Mouse (Mus musculus) cerebellum, postnatal 25 days (tissue): ENCODE measurements at regions not wholly inside any gene's neighbourhood (a gene's known extent, or its start where the extent isn't known, plus 50 kb on each side); places are given as distances from the start of the nearest gene placed in this dataset.

Experiments
- DNase-seq, 2 experiments: peaks; one replicate each; pipeline ENCODE4 v3.0.0; 2021; ENCODE audit warnings: mixed read lengths in 2 of 2

DNA sequence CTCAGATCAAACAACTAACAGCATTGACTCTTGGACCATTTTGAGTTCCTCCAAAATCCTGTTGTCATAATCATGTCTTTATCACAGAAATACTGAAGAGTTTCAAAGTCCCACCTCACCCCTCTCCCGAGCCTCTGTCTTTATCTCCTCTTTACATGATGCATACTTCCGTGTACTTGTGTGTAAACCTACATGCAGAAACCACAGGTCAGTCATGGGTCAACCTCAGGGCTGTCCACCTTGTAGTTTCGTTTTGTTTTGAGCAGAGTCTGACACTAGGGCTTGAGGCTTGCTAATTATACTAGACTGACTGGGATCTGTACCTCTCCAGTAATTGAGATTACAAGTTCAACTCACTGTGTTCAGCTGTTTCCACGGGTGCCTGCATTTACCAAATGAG, 348.4 kb upstream of the Acvr2a start:
- DNase-seq: no peak

- DNase-seq: no peak
Measured at GRCm38 (mm10) chr2:48468895-48469294, 345.0 kb upstream of the Acvr2a start.

DNA sequence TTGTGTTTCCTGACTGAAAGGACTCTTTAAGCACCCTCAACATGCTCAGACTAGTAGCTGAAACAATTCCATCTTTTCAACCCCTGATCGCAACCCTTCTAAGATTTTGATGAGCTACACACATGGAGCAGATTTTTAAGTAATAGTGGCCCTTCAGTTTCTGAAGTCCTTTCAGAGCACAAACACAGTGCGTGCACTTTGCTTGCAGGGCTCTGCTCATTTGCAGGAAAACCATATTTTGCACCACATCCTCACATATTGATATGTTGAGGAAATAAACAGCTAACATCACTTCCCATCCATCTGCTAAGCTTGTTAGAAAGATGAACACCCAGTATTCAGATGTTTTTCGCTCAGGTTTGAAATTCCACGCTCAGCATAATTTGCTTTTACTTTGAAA, 344.6 kb upstream of the Acvr2a start:
- no peak for DNase-seq

DNA sequence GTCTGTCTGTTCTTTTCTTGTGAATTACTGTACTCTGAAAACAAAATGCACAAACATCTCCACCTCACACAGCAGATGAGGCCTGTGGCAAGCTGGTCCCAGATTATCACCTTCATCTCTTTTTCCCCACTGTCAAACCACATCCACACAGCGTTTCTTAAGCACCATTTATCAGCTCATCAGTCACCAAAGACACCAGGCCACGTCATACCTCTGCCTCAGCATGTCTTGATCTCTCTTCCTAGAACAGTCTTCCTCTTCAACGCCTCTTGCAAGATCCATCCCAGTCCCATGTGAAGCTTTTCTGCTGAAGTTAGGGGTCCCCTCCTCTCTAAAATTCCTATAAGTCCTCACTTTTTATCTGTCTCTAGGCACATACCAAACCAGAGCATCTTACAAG, 340.8 kb upstream of the Acvr2a start:
- DNase-seq: no peak

- no peak for DNase-seq
Measured at GRCm38 (mm10) chr2:48474642-48475041, 339.3 kb upstream of the Acvr2a start.

- no peak for DNase-seq
Measured at GRCm38 (mm10) chr2:48476777-48477176, 337.1 kb upstream of the Acvr2a start.

DNA sequence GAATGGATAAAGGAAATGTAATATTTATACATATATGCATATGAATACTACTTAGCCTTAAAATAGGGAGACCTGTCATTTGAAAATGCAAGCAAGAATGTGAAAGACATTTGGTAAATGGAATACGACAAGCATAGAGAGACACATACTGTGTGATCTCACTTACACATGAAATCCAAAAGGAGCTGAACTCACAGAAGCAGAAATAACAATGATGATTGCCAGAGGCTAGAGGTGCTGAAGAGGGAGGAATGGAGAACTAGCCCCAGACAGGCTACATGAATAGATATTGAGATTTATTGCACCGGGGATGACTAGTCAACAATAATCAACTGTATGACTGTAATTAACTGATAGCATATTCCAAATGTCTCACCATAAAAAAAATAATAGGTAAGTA, 336.6 kb upstream of the Acvr2a start:
- DNase-seq: no peak

GRCm38 (mm10) chr2:48479601-48480000, 334.3 kb upstream of the Acvr2a start:
- DNase-seq: no peak

GRCm38 (mm10) chr2:48480428-48481191, 333.3 kb upstream of the Acvr2a start:
- no peak for DNase-seq

- DNase-seq: no peak
Measured at GRCm38 (mm10) chr2:48481209-48481742, 332.6 kb upstream of the Acvr2a start.

- DNase-seq: no peak
Measured at GRCm38 (mm10) chr2:48493574-48493973, 320.3 kb upstream of the Acvr2a start.

GRCm38 (mm10) chr2:48494065-48494464, 319.8 kb upstream of the Acvr2a start:
- DNase-seq: no peak

GRCm38 (mm10) chr2:48494632-48495031, 319.3 kb upstream of the Acvr2a start:
- DNase-seq: no peak

GRCm38 (mm10) chr2:48498047-48498723, 315.7 kb upstream of the Acvr2a start:
- no peak for DNase-seq

DNA sequence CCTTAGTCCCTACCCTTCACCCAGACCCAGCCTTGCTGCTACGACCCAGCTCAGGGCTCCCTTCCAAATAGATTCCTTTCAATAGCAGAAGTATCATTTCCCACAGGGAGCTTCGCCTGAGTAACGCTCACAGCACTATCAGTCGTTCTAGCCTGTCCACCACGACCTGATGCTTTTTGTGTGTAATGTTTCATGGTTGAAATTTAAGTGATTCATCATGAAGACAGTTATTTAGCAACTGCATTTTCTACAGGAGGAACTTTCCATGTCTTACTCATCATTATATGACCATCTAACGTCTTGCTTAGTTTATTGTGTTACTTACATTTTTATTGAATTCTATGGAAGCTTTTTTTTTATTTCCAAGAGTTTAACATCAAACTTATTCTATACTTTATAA, 314.5 kb upstream of the Acvr2a start:
- no peak for DNase-seq

DNA sequence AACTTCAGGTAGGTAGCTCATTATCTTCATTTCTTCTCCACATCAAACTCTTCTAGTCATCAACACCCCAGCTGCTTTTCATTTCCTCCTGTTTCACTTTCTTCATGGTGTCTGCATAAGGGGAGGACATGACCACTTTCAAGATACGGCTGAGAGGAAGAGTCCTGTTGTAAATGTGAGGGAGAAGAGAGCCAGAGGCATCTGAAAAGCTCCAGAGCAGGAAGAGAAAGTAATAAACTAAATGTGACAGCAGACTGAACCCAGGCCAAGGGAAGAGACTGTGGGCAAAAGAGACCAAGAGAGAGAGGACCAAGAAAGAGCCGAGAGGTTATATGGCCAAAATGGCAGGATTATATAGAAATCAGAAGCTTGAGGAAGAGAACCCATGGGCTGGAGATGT, 312.5 kb upstream of the Acvr2a start:
- no peak for DNase-seq

DNA sequence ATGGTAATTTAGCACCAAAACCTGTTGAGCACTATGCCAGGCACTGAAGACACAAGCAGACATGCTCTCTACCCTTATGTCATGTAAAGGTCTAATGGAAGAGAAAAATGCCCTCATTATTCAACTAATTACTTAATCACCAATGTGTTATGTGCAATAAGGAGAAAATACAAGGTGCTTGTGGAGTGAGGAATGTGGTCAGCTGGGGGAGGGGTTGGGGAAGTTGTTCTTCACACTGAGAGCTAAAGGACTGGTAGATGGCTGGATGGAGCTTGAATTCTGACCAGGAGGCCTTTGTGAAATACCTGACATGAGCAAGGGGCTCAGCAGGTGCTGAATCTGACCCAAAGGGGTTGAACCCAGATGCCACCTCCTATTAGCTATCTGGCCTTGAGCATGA, 300.1 kb upstream of the Acvr2a start:
- DNase-seq: no peak

DNA sequence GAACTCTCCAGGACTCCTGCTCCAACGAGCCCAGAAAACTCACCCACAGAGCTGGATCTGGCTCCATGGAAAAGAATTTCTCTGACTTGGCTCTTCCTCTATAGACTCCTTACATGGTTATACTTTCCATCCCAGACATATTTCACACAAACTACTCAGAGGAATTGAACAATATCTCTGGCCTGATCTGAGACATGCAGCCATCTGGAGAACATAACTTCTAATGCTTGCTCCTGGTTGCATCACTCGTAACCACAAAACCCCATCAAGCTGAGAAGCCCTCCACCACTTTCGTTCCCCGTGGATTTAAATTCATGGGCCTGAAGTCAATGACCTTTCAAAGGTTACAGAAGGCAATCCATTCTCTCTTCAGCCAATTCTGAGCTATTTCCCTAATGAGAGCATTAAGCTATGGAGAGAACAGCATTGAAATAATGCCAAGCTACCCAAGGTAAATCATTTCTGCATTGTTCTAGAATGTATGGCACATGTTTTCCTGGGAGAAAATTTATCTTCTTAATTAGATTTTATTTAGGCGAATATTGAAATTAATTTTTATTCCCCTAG, 294.0 kb upstream of the Acvr2a start:
- DNase-seq: no peak

- no peak for DNase-seq
Measured at GRCm38 (mm10) chr2:48520535-48520971, 293.4 kb upstream of the Acvr2a start.

GRCm38 (mm10) chr2:48535453-48535852, 278.5 kb upstream of the Acvr2a start:
- DNase-seq: no peak

DNA sequence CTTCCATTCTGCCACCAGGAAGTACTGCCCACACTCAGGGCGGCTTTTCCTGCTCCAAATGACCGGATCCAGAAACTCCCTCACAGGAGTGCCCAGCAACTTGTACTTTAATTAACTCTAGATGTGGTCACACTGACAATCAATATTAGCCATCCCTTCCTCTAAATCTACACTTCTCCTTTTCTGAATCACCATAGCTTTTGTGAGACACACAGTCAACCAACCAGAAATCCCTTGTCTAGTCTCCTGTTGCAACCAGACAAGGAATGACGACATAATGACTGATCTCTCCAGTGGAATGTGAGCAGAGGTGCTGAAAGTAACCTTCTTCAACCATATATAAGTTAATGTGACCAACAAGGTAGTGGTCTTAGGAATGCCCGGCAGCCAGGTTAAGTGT, 277.0 kb upstream of the Acvr2a start:
- DNase-seq: no peak

DNA sequence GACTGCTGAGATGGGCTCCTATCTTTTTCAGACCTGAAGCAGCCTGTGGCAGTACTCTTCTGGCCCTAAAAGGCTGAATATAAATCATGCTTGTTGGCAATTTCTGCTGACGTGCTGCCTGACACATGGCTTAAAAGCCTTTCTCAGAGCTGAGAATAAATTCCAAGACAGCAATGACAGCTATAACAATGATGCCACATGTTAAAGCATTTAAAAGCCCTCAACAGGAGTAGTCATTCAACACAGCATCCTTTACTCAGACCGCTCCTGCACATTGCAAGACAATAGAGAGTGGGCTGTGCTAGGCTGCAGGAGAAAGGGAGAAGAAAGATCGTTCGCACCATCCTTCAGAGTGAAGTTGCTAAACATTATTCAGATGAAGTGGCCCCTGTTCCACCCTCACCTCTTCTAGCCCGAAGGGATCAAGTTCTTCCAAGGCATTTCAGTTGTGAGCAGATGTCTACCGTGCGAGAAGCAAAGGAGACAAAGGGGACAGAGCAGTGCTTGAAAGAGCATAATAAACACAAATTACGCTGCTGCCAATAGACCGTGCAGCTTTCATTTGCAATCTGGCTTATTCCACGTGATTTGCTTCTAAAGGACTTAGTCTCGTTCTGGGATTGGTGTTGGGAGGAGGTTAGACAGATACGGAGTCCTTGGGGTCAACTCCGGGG, 275.1 kb upstream of the Acvr2a start:
- peak; percentile 2 to 13 for DNase-seq

GRCm38 (mm10) chr2:48539465-48540055, 274.3 kb upstream of the Acvr2a start:
- no peak for DNase-seq
